8 mouse cellular contexts compared by ENCODE assay signal in the genomic region with DNA sequence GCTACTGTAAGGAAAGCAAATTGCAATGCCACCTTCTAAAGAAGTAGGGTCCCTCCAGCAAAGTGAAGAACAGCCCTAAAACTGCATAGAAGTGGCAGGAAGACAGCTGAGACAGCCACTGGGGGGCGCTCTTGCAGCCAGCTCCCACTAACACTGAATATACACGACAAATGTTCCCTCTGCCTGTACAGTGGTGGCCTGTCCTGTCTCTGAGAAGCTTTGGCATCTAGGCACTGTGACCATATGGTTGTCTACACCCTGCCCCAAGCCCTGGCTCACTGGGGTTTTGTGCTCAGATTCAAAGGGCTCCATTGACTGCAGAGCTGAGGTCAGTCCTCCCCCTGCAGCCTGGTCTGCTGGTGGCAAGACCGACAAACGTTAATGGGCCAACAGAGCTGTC. TPM values are rescaled to one million over a fixed set of nuclear protein-coding genes. Genes with fewer than 3 reads are reported as not detected.
DNase-seq lines count a peak whose midpoint lies in the region; ATAC-seq lines count a peak whose summit lies in the region.

No protein-coding gene starts in this region.

- DNase-seq in kidney, adult 18-20 months, result peak; percentile 46
- no peak for DNase-seq in kidney, adult 11 months
- DNase-seq in brain, adult 2 months (ENCODE audit: low read depth, low spot score), result peak; percentile 98
- DNase-seq in kidney, postnatal 14 days, result peak; percentile 38
- peak; percentile 63 for DNase-seq in liver, embryonic 13.5 days
- DNase-seq in right cerebral cortex, postnatal 10 days (ENCODE audit: low spot score in 2 of 2), result peak; percentile 64 to 79

- WGBS in liver, embryonic 13.5 days (ENCODE audit: insufficient replicate concordance), result 17% methylated on average over 4 of the region's 4 CpGs

- ATAC-seq in frontal cortex, adult (ENCODE audit: low TSS enrichment), result peak; percentile 69
- no peak for ATAC-seq in liver, embryonic 13.5 days (ENCODE audit: low read depth)
- no peak for ATAC-seq in inflammation-experienced regulatory T-cells, adult 6 months

- H3K36me3 ChIP-seq in liver, embryonic 13.5 days, result peaks cover 47% of the 10 kb centered on the region

- H3K9ac ChIP-seq in liver, embryonic 13.5 days, result peak overlapping the region; percentile 85

- peak overlapping the region; percentile 91 for H3K4me2 ChIP-seq in liver, embryonic 13.5 days

- peaks cover 69% of the 10 kb centered on the region for H3K4me1 ChIP-seq in liver, embryonic 13.5 days (replicated peaks)

- H3K9me3 ChIP-seq in liver, embryonic 13.5 days (replicated peaks), result no peaks in the 10 kb centered on the region

- H3K4me3 ChIP-seq in liver, embryonic 13.5 days (replicated peaks), result peak overlapping the region; percentile 66; the same call in 1 of the 2 replicates

- H3K27ac ChIP-seq in liver, embryonic 13.5 days, result peak overlapping the region; percentile 99

- H3K27me3 ChIP-seq in liver, embryonic 13.5 days, result no peaks in the 10 kb centered on the region

RNA-seq across cellular contexts. Expression of gene Smim5, which starts 0.9 kb away (rescaled TPM):
- polyA plus RNA-seq in liver, embryonic 13.5 days (2015; fragmentation: Nextera tagmentation; extraction: Ambion mirVana), result 39.0 and 42.3 TPM in 2 replicates
- 1 to 10 TPM in 2 of 3 experiments, under 1 TPM in 1; 0.40 to 1.4 (median 1.1) TPM for polyA plus RNA-seq in inflammation-experienced regulatory T-cells, adult 6 months (2017; shearing (Covaris generic))

RNA-seq across cellular contexts. Expression of gene Smim6, which starts 12.9 kb away (rescaled TPM):
- polyA plus RNA-seq in liver, embryonic 13.5 days (2015; fragmentation: Nextera tagmentation; extraction: Ambion mirVana), result 3.0 and 3.2 TPM in 2 replicates
- 1 to 10 TPM; 2.7 to 5.1 (median 4.3) TPM for polyA plus RNA-seq in inflammation-experienced regulatory T-cells, adult 6 months (2017; shearing (Covaris generic))

RNA-seq across cellular contexts. Expression of gene Sap30bp, which starts 34.2 kb away (rescaled TPM):
- polyA plus RNA-seq in liver, embryonic 13.5 days (2015; fragmentation: Nextera tagmentation; extraction: Ambion mirVana), result 23.4 and 35.2 TPM in 2 replicates
- 10 to 100 TPM; 35.6 to 55.2 (median 39.2) TPM for polyA plus RNA-seq in inflammation-experienced regulatory T-cells, adult 6 months (2017; shearing (Covaris generic))

RNA-seq across cellular contexts. Expression of gene Recql5, which starts 34.4 kb away (rescaled TPM):
- polyA plus RNA-seq in liver, embryonic 13.5 days (2015; fragmentation: Nextera tagmentation; extraction: Ambion mirVana), result 9.9 and 10.2 TPM in 2 replicates
- polyA plus RNA-seq in inflammation-experienced regulatory T-cells, adult 6 months (2017; shearing (Covaris generic)), result 10 to 100 TPM; 18.2 to 30.3 (median 23.7) TPM

RNA-seq across cellular contexts. Expression of gene Myo15b, which starts 40.7 kb away (rescaled TPM):
- 0.36 and 0.46 TPM in 2 replicates for polyA plus RNA-seq in liver, embryonic 13.5 days (2015; fragmentation: Nextera tagmentation; extraction: Ambion mirVana)
- polyA plus RNA-seq in inflammation-experienced regulatory T-cells, adult 6 months (2017; shearing (Covaris generic)), result not detected

Comparison
In these comparisons a context has a peak if more than half of its experiments do, and no peak if none do; other contexts are left out.
1. RNA of gene Smim5, which starts 0.9 kb away (polyA plus RNA-seq): 39.0 to 42.3 TPM in liver, embryonic 13.5 days; 0.40 to 1.4 TPM in inflammation-experienced regulatory T-cells, adult 6 months; every median in the first group is over 10 times any median in the second.